Mouse (Mus musculus) heart, adult 18-20 months (tissue): ENCODE data around the gene Prkag2. TPM values are rescaled to one million over a fixed set of nuclear protein-coding genes. Genes with fewer than 3 reads are reported as not detected.

ENCODE experiments used
- DNase-seq, 2 experiments: peaks; one replicate each; pipeline ENCODE4 v3.0.0; 2021 to 2022; ENCODE audit warnings: mixed read lengths in 1 of 2
- total RNA-seq, 2 experiments: library from RNA; stranded (reverse); gene quantifications; 2 replicates each; pipeline ENCODE4 v1.2.3; 2021

The Prkag2 gene
- total RNA-seq, 2 experiments from 2014 or later: 30.8 to 31.1 TPM

DNA sequence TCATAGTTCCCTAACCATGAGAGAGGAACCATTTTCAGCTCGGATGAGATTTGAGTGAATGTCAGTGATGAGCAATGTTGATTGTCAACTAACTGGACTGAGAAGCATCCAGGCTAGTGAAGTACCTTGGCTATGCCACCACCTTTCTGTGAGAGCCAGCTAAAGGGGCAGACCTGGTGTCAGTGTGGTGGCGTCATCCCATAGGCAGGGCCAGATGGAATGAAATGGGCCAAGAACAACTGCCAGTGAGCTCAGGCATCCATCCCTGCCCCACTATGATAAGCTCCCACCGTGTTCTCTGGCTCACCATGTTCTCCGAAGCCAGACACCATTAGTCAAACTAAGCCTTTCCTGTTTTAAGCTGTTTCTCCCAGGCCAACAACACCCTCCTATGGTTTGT is 183.9 kb downstream of the Prkag2 start:
- DNase-seq: no peak

DNA sequence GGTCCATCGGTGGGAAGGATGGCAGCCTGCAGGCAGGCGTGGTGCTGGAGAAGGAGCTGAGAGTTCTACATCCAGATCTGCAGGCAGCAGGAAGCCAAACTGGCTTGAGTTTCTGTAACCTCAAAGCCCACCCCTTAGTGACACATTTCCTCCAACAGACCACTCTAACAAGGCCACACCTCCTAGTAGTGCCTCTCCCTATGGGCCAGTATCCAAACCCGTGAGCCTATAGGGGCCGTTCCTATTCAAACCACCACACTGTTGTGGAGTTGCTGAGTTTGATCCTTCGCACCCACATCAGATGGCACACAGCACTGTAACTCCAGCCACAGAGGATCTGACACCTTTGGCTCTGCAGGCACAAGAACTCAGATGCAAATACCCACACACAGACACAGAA is 185.3 kb downstream of the Prkag2 start:
- no peak for DNase-seq

DNA sequence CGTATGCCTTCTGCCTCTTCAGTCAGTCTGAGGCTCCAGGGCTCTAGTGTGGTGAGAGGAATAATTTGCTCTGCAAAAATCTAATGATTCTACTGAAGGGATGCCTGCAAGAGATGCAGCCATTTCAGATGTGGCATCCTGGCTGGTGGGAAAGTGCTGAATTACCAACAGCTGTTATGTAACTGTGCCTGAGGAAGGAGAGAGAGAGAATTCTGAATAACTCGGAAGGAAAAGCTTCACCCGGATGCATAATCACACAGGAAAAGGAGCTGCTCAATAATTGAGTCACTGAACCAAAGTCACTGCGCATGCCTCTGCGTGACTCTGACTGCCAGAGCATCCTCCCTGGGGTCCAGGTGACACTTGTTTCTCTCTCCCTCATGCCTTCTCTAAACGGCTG is 186.8 kb downstream of the Prkag2 start:
- DNase-seq: no peak

DNA sequence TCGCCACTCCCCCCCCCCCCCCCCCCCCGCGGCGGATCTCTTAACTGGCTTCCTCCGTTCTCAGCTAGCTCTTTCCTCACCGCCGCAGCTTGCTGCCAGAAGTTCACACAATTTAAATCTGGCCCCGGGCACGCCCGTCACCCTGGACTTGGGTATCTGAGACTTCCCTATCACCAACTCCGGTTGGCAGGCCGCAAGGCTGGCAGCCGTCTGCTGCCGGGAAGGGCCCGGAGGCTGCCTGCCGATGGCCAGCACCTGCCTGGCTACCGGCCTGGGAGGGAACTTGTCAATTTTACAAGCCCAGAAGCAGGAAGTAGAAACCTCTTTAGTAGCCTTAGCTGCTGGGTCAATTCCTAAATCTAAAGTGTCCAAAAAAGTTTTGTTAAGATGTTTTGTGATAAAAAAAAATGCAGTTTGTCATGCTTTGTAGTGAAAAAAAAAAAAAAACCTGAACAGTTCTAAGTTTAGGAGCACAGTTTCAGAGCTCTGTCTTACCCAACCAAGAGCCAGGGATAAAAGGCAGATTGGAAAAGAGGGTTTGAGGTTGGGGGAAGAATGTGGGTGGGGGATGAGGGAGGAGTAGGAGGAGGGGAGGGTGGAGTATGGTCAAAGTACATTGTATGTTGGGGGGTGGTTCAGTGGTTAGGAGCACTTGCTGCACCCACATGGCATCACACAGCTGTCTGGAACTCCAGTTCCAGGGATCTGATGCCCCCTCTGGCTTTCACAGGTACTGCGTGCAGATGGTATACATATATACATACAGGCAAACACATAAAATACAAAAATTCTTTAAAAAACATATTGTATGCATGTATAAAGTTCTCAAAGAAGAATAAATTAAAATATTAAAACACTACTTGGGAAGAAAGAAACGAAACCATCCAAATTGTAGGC is 191.4 kb downstream of the Prkag2 start:
- DNase-seq: peak; percentile 84 to 91

DNA sequence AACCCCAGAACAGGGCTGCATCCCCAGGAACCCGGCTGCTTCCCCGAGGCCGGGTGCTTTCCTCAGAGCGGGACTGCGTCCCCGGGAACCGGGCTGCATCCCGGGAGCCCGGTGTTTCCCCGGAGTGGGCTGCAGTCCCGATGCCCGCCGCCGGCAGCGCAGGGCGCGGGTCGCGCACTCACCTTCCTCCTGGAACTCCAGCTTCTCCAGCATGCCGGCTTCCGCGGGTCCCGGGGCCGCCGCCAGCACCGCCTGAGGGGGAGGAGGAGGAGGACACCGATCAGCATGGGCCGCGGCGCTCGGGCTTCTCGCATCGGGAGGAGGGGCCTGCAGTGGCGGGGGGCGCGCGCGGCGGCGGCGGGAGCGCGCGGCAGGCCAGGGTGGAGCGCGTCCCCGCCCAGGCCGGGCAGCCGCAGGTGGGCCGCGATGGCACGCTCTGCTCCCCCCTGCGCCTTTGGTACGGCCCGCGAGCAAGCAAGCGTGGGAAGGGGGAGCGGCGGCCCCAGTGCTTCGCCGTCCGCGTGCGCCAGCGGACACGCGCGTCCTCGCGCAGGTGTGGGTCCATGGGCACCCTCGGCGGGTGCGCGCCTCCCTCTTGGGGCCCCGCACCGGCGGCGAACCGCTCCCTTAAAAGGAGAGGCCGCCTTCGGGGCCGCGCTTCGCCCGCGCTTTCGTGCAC is 192.2 kb downstream of the Prkag2 start:
- DNase-seq: peak; percentile 84 to 89

DNA sequence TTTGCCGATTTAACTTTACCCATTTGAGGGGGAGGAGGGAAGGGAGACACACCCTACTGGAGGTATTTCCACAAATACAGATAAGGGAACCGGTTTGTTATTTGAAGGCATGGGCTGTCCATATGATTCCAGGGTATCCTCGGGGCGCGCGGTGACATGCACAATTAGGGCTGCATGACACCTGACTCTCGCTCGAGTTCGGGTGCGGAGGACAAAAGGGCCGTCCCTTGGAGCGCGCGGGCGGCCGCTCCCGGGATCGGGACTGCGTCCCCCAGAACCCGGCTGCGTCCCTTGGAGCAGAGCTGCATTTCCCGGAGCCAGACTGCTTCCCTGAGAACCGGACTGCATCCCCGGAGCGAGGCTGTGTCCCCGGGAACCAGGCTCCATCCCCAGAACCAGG is 192.7 kb downstream of the Prkag2 start:
- DNase-seq: peak in 1 of 2 experiments; percentile 46

DNA sequence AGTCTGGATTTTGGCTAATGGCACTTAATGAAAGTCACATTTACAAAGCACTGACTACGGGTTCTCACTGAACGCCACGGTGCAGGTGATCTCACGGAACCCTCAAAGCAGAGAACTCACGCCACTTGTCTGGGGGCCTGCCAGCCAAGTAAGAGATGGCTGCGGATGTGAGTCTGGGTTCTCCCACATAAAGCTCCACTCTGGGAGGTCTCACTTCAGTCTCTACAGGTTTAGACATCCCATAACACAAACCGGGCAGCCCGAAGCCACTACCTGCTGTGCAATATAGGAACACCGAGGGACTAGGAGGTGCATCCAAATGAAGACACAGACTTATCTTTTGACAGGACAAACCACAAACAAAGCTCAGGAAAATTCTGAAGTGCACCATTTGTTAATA is 193.6 kb downstream of the Prkag2 start:
- DNase-seq: no peak

DNA sequence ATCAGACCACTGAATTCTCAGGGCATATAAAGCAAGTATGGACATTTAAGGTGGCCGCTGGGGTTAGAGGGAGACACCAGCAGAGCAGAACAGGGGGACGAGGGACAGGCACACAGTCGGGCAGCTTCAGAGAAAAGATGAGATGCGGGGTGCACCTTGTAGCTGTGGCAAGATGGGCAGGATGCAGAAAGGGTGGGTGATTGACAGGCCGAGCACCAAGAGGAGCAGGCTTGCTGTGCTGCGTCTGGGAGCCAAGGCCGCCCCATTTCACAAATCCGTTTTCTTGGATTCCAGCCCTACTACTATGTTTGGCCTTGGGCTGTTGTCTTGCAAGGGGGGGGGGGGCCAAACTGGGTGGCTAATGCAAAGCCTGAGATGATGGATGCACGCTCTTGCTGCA is 195.5 kb downstream of the Prkag2 start:
- DNase-seq: no peak

DNA sequence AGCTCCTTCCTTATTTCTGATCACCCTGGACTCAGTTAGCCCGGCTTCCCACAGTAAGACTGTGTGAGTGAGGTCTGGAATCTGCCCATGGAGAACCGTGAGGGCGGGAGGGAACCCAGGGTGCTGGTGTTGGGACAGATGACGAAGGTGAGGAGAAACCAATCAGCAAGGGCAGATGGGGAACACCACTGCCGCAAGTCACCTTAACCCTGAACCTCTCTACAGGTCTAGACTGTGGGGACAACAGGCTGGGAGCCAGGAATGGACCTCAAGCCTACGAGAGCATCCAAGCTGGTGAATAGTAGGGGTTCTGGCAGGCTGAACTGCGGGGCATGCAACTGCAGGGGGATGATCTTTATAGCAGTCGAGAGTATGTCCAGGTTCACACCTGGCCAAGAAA is 196.0 kb downstream of the Prkag2 start:
- no peak for DNase-seq

DNA sequence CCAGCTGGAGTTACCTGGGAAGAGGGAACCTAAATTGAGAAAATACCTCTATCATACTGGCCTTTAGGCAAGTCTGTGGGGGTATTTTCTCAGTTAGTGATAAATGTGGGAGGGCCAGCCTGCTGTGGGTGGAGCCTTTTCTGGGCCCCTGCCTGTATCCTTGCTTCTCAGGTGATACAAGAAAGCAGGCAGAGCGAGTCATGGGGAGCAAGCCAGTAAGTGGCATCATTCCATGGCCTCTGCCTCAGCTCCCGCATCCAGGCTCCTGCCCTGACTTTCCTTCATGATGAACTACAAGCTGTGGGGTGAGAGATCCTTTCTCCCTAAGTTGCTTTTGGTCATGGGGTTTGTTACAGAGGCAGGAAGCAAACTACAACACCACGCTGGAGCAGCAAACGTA is 196.4 kb downstream of the Prkag2 start:
- no peak for DNase-seq

DNA sequence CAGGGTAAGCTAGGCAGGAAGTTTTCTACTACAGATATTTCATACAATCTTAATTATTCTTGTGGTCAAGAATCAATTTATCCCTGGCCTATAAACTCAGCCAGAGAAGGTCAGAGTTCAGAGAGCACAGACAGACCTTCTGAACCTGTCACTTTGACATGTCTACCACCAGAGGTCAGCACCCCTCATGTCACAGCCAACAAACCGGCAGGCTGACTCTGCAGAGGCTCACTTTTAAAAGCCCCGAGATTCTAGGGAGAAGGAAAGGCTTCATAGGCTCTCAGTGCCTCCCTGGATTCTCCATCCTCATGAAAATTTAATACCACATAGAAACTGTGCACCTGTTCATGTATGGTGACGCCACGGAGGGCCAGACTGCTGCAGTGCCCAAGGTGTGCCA is 197.6 kb downstream of the Prkag2 start:
- peak; percentile 28 to 49 for DNase-seq

DNA sequence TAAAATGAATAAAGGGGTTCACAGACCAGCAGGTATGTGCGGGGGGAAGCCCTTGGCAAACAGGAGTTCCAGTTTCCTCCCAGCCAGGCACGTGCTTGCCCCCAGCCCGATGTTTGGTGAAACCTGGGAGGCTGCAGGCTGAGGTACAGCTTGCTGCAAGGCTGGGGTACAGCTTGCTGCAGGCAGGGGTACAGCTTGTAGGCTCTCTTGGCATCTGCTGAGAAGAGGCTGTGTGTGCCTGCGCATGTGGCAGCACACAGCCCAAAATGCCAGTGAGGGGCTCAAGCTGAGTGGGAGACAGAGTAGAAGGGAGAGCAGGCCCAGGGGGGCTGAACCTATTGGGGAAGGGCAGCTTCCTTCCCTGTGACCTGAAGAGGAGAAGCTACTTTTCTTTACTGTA is 204.8 kb downstream of the Prkag2 start:
- no peak for DNase-seq

DNA sequence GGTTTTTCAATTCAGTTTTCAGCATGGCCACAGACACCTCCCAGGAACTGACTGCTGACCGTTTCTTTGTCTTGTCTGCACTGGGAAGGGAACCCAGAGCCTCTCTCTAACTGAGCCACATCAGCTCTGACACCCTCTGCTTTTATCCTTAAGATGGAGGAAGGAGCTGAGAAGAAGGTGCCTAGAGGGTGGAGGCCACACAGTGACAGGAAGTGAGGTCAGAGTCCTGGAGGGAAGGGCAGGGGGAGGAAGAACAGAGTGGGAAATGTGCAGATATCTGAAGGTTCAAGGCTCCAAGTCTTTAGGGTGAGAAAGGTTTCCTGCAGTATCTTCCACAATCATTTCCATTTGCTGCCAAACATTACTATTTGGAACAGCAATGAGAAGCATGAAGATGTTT is 205.6 kb downstream of the Prkag2 start:
- DNase-seq: no peak

DNA sequence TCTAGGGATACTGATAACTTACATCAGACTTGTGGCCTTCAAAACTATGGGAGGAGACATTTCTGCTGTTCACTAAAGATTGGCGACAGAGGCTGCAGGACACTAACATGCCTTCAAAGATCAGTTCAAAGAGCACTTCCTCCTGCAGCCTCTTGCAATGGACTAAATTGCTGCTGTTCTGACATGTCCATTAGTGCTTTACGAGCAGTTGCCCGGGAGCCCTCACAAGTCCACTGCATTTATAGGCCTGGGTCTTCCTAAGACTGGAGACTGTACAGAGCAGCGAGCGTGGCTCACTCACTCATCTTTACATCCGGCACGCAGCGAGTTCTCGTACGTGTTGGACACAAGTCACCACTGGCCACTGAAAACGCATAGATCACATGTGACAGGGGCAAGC is 208.0 kb downstream of the Prkag2 start:
- DNase-seq: no peak

DNA sequence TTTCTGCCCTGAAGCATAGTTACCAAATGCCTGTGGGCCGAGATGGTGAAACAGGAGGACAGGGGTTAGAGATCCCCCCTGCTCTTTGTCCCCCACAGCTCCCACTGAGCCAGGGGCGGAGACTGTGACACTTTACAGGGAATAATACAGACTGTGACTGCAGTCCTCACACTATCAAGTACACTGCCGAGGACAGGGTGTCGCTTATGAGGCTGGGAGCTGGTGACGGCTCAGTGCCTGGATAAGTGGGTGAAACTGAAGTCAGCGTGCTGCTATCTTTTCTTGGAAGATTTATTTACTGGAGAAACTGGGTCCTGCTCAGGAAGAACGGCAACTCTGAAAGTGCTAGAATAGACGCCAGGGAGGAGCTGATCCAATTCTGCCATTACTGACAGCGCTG is 210.6 kb downstream of the Prkag2 start:
- DNase-seq: no peak

DNA sequence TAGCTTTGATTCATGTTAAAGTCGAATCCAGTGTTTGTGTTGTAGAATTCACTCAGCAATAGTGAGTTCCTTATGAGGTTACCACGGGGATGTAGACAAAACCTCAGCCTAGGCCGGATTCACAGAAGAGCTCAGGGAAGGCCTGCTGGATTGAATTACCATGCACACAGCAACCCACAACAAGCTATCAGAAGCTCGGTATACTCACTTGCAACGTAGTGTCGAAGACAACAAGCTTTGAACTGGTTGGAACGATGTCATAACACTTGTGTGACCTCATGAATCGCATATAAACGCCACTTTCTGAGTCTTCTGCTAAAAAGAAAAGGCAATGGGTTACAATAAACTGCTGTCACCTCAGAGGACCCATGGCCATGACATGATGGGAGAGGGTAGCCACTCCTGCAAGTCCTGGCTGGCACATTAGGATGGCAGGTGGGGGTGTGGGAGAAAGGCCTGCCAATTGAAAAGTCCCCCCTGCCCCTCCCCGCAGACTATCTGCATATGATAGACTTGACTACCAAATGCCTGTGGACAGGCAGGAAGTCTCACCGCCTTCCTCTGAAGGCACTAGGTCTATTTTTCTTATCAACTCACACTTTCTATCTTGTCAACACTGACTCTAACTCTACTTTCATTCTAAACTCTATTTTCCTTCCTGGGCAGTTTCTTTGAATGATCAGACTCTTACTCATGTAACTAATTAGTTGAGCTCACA is 211.4 kb downstream of the Prkag2 start:
- DNase-seq: no peak

DNA sequence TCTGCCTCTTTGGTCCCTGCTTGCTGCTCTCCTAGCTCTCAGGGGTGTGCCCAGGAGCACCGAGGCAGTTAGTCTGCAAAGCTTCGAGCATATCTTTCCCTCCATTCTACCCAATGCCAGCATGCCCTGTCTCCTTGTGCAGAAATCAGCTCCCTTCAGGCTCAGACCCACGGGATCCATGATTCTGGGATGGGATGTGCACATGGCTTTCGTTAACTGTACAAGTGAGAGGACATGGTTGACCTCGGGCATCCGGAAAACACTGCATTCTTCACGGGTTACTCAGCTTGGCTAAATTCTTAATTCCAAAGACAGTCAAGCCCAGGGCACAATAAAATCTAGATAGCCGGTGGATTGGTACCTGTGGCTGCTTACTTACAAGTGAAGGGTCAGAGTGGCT is 213.2 kb downstream of the Prkag2 start:
- no peak for DNase-seq

DNA sequence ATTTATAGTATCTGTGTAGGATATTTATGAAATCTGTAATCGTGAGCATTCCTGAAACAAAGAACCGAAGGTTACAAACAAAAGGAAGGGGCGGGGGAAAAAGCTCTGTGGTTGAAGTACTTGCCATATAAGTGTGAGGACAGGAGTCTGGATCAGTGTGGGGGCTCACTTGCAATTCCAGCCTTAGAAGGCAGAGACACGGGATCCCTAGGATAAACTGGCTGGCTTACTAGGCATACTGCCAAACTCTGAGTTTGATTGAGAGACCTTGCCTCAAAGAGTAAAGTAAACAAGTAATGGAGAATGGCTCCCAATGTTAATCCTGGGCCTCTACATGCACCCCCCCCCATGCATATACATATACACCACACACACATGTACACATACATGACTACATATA is 221.7 kb downstream of the Prkag2 start:
- DNase-seq: no peak

DNA sequence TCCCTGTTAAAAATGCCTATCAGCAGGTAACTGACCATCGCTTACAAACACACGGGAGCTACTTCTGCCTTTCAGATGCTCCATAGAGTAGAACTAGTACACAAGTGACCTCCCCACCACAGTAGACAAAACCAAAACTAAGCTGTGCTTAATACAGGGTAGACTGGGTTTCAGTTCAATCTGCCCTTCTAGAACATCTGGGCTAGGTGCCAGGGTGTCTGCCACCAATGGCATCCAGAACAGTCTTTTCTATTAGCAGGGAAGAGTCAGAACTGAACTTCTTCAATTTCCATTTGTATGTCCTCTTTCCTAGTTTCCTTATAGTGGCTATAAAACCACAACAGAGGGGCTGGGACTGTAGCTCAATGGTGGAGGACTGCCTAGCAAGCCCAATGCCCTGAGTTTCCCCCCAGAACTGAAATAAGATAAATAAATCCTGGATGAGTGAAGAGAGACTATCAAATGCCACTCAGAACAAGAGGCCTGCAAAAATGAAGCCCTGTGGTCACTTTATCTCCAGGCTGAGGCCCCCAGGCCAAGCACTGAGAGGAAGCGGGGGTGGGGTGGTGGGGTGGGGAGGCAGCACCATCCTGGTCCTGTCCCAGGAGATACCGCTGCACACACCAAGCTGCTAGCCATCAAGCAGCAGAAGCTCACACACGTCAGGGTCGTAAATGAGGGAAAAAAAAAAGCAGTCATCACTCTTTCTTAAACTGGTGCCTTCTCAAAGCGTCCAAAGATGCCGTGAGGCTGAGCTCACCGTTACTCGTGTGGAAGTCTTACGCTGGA is 222.4 kb downstream of the Prkag2 start:
- peak; percentile 36 to 37 for DNase-seq

DNA sequence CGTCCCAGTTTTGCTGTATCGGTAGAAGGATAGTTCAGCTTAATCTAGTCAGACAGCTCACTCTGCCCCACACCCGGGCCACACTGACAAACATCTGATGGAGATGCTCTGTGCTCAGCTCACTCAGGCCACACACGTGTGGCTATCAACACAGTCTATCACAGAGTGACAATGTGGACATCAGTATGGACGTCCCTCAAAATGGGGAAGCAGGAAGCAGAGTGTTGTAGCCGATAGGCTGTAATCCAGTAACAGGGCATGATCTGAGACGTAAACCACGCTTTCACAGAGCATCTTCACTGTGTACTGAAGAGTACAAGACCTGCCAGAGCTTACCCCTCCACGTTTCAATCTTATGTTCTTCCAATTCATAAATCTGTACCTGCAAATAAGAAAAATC is 223.8 kb downstream of the Prkag2 start:
- DNase-seq: no peak

DNA sequence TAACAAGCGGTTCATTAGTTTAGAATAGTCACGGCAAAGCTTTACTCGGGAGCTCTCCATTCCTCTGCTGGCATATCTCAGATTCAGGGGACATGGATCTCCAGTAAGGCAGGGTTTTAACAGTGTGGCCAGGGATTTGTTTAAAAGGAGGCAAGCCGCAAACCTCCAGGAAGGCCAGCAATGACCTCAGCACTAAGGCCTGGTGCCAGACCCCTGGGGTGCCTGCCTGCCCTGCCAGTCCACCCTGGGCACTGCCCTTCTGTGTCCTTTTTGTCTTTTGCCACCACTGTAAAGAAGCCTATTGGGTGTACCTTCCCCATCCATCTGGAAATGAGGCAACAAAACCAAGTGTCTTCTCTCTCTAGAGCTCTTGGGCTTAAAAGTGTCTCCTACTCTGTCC is 226.3 kb downstream of the Prkag2 start:
- no peak for DNase-seq

DNA sequence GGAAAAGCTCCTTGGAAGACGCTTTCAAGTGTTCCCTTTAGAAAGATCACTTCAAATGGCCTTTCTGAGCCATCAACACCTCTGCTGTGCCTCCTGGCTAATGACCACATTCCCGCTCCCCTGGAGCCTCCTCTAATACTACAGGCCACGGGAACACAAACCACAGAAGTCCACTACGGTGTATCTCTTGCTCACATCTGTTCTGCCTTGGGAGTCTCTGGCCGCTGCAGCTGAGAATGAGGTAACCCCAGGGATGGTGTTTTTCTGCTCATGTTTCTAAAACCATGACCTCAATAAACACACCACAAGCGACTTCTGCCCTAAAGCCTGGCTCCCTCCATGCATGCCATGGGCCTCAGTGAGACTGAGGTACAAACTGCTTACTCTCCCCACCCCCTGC is 227.2 kb downstream of the Prkag2 start:
- no peak for DNase-seq
